Mouse (Mus musculus): ENCODE data around the gene Ung.

DNA sequence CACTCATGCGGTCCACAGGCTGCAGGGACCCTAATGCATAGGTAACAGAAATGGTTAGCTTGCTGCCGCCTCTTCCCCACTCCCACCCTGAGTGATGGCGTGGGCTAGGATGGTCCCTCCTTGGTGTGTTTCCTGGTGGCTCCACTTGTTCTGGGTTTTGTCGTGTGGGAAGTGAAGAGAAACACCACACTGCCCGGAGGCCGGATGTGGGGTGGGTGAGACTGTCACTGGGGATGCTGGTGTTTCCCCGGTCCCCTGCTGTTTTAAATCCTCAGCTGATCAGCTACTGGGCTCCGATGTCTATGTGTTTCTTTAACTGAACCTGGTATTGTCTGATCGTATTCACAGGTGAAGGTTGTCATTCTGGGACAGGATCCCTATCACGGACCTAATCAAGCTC lies 5.3 kb downstream of the Ung start:
- TF ChIP-seq CTCF (IDR thresholded peaks at IDR 0.05) (no peak), POLR2A (IDR thresholded peaks at IDR 0.05; ENCODE audit: insufficient read depth, low read depth, low read length) (no peak)
